Mouse (Mus musculus) embryonic stem cell, embryonic (primary cell): ENCODE data around the gene Mia.

Experiments used
- CTCF ChIA-PET, 4 experiments: fragments of 300-600 bp in 2 of 4; fragments of 350-600 bp in 2 of 4; sonication (Branson Sonifier 250); formaldehyde crosslinking; loops; one replicate each; lab custom pipeline; 2022; ENCODE audit warnings: inconsistent platforms in 2 of 4; lab: Charles Lee
- POLR2A ChIA-PET, 4 experiments: fragments of 300-600 bp in 2 of 4; fragments of 350-600 bp in 2 of 4; sonication (Branson Sonifier 250); formaldehyde crosslinking; loops; one replicate each; lab custom pipeline; 2022; ENCODE audit warnings: antibody characterized with exemption in 4 of 4, inconsistent platforms in 1 of 4; lab: Charles Lee

Mia gene

DNA sequence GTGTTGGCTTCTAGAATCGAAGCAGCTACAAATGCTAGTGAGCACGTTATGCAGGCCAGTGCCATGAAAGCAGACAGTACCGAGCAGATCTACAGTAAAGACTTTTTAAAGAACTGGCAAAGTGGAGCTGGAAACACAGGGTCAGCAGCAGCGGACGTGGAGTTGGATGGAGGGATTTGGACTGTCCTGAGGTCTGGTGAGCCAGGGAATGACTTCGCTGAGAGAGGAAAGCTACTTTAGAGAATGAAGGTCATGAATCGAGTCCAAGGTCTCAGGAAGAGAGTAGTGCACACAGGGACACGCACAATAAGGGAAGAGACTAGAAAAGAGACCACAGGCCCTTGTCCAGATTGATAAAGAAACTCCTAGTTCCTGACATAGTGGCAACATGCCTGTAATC, 16.7 kb upstream of the Mia start:
- ChIA-PET POLR2A (interaction anchor here (0.6 to 24.1 kb wide), 48 partner anchors 8 to 1443 kb away, joined by 3 to 554 read pairs (median 8); partner anchors contain the start of genes Coq8b (in 3 of the 4), Numbl (in 3 of the 4), Egln2 (in 2 of the 4) and Gm21983 (in 2 of the 4)), CTCF (interaction anchor here in 3 of 4 experiments (0.6 to 3.5 kb wide), 9 partner anchors 8 to 222 kb away, joined by 3 to 15 read pairs (median 4); no protein-coding TSS in a partner anchor)

DNA sequence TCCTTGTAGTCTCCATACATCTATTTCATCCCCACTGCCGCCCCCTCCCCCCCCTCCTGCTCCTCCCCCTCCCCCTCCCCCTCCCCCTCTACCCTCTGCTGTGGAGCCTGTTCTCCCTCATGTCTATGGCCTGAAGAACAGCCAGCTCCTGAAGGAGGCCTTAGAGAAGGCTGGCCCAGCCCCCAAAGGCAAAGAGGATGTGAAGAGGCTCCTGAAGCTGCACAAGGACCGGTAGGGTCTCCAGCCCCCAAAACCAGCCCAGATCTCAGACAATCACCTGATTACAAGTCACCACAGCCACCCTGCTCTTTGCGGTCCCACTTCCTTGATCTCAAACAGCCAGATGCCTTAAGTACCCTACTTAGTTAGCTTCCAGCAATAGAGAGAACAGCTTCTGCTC, 16.2 kb upstream of the Mia start:
- CTCF ChIA-PET, result interaction anchor here in 3 of 4 experiments (0.6 to 3.5 kb wide), 7 partner anchors 8 to 232 kb away, joined by 3 to 15 read pairs (median 6); partner anchors contain the start of gene Coq8b (in 1 of the 3)
- POLR2A ChIA-PET, result interaction anchor here (0.6 to 24.1 kb wide), 48 partner anchors 9 to 1443 kb away, joined by 3 to 554 read pairs (median 12); partner anchors contain the start of genes Coq8b (in 2 of the 4), Egln2 (in 2 of the 4), Gm21983 (in 2 of the 4) and Hnrnpul1 (in 2 of the 4)

DNA sequence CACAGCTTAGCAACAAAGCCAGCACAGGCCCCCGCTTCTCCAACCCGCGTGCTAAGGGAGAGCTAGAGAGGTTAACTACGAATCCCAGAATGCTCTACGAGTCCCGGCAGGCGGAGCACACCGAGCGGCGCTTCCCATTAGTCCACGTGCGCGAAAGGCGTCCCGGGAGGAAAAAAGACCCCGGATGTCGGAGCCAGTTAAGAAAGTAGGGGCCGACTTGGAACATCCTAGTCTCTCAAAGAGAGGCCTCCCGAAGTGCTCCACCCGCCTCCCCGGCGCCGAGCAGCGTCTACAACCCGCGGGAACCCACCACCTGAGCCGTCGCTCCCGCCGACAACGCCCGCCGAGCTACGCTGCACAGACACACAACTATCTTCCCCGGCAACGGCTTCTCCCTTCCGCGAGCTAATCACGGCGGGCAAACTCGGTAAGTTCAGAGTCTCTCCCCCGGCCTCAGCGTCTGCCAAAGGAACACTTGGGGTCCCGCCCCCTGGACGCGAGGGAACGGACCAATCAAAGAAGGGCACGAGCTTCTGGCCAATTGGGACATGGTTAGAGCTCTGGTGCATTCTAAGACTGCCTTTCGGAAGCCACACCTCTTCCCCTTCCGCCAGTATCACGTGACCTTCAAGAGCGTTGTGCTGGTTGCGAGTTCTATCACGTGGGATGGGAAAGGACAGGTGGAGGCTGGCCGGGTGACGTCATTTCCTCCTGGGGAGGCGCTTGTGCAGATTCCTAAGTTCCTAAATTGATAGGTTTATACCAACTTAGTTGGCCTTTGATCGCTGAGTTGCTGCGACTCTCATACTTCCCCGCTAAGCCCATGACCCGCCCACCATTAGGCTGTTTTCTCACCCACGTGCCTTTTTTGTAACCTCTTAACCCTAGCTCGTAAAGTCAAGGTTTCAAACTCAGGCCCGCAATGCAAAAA, 15.0 kb upstream of the Mia start, which contains the start of the genes BC024978 and Snrpa:
Gene BC024978, plus strand, starts transcription at position 101 of the 931 bp plus-strand sequence.
Gene Snrpa, minus strand, starts transcription at position 591 of the 931 bp plus-strand sequence.
- CTCF ChIA-PET, result interaction anchor here in 3 of 4 experiments (0.6 to 3.5 kb wide), 14 partner anchors 11 to 296 kb away, joined by 3 to 15 read pairs (median 5); partner anchors contain the start of genes Coq8b (in 1 of the 3), Egln2 (in 1 of the 3) and Rab4b (in 1 of the 3)
- POLR2A ChIA-PET, result interaction anchor here (0.5 to 24.1 kb wide), 134 partner anchors 8 to 1786 kb away, joined by 3 to 554 read pairs (median 5); partner anchors contain the start of genes Coq8b (in 3 of the 4), Egln2 (in 3 of the 4), Itpkc (in 3 of the 4) and Numbl (in 3 of the 4)

DNA sequence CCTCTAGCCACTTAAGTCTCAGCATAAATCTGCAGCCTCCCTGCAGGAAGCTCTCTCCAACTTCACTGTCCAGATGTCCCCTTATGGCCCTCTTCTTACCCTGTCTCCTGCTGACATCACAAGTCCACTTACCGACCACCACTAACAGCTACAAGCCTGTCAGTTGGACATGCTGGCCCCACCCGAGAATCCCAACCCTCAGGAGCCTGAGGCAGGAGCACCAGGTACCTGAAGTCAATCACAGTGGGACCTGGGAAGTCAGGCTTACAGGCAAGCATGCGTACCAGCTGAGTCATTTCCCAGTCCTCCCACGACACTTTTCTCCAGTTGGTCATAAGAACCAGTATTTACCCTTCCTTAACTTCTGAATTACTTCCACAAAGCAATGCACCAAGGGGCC, 12.8 kb upstream of the Mia start:
- CTCF ChIA-PET, result interaction anchor here in 1 of 4 experiments (0.6 kb wide), 2 partner anchors 24 to 1672 kb away, joined by 3 to 4 read pairs; no protein-coding TSS in a partner anchor
- POLR2A ChIA-PET, result interaction anchor here in 3 of 4 experiments (0.6 to 24.1 kb wide), 22 partner anchors 6 to 1157 kb away, joined by 3 to 554 read pairs (median 4); partner anchors contain the start of genes Rab4b (in 3 of the 3), Egln2 (in 2 of the 3), Gm21983 (in 2 of the 3) and Mia (in 2 of the 3)

DNA sequence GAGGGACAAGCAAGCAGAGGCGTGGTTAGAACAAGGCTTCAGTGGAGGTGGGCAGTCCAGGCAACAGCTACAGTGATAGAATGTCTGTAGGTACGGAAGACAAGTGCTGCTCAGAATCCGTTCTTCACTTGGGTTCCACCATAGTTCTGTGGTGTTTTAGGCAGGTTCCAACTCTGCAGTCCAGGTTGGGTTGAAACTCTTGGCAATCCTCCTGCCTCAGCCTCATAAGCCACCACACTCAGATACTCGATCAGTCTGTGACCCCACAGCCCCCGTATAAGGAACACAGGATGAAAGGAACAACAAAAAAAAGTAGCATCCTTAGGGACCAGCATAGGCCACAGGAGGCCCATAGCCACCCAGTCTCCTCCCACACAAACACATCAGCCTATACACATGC, 11.5 kb upstream of the Mia start:
- CTCF ChIA-PET, result interaction anchor here in 2 of 4 experiments (0.8 to 1.5 kb wide), 2 partner anchors 14 to 84 kb away, joined by 3 read pairs; partner anchors contain the start of gene Rab4b (in 1 of the 2)
- POLR2A ChIA-PET, result interaction anchor here in 3 of 4 experiments (0.7 to 24.1 kb wide), 16 partner anchors 7 to 181 kb away, joined by 3 to 554 read pairs (median 4); partner anchors contain the start of genes Gm21983 (in 2 of the 3), Mia (in 2 of the 3), Rab4b (in 2 of the 3) and BC024978 (in 1 of the 3)

DNA sequence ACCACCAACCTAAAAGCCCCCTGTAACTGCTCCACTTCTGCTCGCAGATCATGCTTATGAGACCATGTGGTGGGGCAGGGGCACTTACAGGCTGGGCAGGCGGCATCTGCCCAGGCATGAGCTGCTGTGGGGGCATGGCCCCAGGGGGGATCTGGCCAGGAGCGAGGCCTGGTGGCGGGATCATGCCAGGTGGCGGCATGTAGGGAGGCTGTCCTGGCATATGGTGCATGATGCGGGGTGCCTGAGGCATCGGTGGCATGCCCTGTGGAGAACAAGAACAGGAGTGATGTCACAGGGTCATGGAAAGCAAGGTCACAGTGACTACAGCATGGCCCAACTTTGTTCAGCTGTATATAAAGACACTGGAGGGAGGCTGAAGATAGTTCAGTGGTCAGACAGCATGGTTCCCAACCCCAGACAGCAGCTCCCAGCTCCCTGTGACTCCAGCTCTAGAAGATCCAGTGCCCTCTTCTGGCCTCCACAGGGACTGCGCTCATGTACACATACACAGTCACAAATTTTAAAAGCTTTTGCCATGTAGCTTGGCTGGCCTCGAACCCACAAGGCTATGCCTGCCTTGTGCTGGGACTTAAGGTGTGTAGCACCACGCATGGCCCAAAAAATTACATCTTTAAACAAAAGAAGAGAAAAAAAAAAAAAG, 8.4 kb upstream of the Mia start:
- ChIA-PET CTCF (interaction anchor here (0.5 to 3.3 kb wide), 66 partner anchors 8 to 1469 kb away, joined by 3 to 53 read pairs (median 4); partner anchors contain the start of genes Egln2 (in 3 of the 4), Mia (in 3 of the 4), Rab4b (in 3 of the 4) and Coq8b (in 2 of the 4)), POLR2A (interaction anchor here (0.5 to 24.1 kb wide), 63 partner anchors 4 to 1831 kb away, joined by 3 to 554 read pairs (median 5); partner anchors contain the start of genes Coq8b (in 3 of the 4), Egln2 (in 3 of the 4), Rab4b (in 3 of the 4) and BC024978 (in 2 of the 4))

DNA sequence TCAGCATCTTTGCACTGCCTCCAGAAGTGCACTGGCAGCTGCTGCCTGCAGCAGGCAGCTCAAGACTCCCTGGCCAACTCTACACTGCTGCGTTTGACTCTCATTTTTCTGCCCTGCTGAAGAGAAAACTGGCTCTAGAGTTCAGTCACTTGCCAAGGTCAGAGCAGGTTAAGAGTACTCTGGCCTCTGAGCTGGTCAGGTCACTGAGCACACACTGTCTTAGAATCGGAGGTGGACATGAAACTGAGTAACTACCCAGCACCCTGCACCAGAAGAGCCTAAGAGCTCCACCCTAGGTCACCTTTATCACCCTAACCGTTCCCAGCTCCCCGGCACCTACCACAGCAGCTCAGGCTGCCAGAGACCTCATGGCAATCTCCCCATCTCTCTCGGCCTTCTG, 5.0 kb upstream of the Mia start:
- ChIA-PET POLR2A (interaction anchor here (0.7 to 18.7 kb wide), 24 partner anchors 8 to 209 kb away, joined by 3 to 554 read pairs (median 4); partner anchors contain the start of genes BC024978 (in 4 of the 4), Snrpa (in 4 of the 4), Itpkc (in 3 of the 4) and Coq8b (in 2 of the 4)), CTCF (interaction anchor here (0.6 to 2.5 kb wide), 10 partner anchors 21 to 1457 kb away, joined by 3 to 14 read pairs (median 4); partner anchors contain the start of genes Coq8b (in 1 of the 4), Itpkc (in 1 of the 4) and Numbl (in 1 of the 4))

DNA sequence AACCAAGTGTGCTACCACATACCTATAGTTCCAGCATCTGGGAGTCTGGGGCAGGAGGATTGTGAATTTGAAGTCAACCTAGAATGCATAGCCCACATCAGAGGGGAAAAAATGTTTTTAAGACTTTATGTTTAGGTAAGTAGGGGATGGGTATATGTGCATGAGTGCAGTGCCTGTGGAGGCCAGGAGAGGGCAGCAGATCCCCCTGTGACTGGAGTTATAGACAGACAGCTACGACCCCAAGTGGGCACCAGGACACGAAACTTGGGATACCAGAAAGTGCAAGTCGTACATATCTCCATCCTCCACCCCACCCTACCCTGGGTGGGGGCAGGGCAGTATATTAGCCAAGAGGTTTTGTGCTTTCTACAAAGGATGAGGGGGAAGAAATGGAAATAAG, 4.0 kb upstream of the Mia start:
- CTCF ChIA-PET, result interaction anchor here (0.6 to 2.5 kb wide), 17 partner anchors 10 to 1978 kb away, joined by 3 to 14 read pairs (median 3); partner anchors contain the start of genes BC024978 (in 1 of the 4), Coq8b (in 1 of the 4) and Numbl (in 1 of the 4)
- POLR2A ChIA-PET, result interaction anchor here in 3 of 4 experiments (0.6 to 18.7 kb wide), 16 partner anchors 9 to 1192 kb away, joined by 3 to 554 read pairs (median 8); partner anchors contain the start of genes BC024978 (in 3 of the 3), Snrpa (in 3 of the 3), Egln2 (in 2 of the 3) and Coq8b (in 1 of the 3)

DNA sequence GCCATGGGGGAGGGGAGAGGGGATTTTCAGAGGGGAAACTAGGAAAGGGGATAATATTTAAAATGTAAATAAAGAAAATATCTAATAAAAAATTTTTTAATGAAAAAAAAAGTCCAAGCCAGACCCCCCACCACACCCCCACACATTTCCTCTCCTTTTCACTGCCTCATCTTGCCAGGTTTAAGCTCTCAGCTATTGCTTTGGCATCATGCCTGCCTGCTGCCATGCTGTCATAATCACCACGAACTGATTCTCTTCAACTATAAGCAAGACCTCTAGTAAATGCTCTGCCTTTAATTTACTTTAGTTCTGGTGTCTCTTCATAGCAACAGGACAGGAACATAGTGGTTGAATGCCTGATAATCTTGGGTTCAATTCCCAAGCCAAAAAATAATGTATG, 1.5 kb upstream of the Mia start:
- POLR2A ChIA-PET, result interaction anchor here (0.8 to 18.7 kb wide), 17 partner anchors 8 to 103 kb away, joined by 3 to 554 read pairs (median 11); partner anchors contain the start of genes BC024978 (in 4 of the 4), Snrpa (in 4 of the 4), Egln2 (in 2 of the 4) and Coq8b (in 1 of the 4)
- CTCF ChIA-PET, result interaction anchor here in 3 of 4 experiments (0.8 to 1.2 kb wide), 4 partner anchors 22 to 48 kb away, joined by 3 to 6 read pairs (median 4); no protein-coding TSS in a partner anchor

DNA sequence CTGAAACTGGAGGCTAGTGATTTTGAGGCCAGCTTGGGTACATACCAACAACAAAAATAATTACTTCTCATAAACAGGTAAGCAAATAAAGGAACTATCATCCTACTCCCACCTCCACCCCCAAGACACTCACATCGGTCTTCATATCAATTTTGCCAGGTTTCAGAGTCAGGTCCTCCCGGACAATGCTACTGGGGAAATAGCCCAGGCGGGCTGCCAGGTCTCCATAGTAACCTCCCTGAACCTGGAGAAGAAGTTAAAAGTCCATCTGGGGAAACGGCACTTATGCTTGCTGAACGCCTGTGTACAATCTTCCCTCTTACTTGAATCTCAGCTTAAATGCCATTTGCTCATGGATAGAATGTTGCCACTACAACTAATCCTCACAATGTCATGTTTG, 921 bp downstream of the Mia start:
- CTCF ChIA-PET, result interaction anchor here in 2 of 4 experiments (0.6 to 4.8 kb wide), 7 partner anchors 9 to 311 kb away, joined by 3 to 54 read pairs (median 4); no protein-coding TSS in a partner anchor
- POLR2A ChIA-PET, result interaction anchor here in 3 of 4 experiments (0.6 to 18.7 kb wide), 20 partner anchors 13 to 1411 kb away, joined by 3 to 554 read pairs (median 10); partner anchors contain the start of genes BC024978 (in 3 of the 3), Egln2 (in 3 of the 3), Snrpa (in 3 of the 3) and Coq8b (in 1 of the 3)

DNA sequence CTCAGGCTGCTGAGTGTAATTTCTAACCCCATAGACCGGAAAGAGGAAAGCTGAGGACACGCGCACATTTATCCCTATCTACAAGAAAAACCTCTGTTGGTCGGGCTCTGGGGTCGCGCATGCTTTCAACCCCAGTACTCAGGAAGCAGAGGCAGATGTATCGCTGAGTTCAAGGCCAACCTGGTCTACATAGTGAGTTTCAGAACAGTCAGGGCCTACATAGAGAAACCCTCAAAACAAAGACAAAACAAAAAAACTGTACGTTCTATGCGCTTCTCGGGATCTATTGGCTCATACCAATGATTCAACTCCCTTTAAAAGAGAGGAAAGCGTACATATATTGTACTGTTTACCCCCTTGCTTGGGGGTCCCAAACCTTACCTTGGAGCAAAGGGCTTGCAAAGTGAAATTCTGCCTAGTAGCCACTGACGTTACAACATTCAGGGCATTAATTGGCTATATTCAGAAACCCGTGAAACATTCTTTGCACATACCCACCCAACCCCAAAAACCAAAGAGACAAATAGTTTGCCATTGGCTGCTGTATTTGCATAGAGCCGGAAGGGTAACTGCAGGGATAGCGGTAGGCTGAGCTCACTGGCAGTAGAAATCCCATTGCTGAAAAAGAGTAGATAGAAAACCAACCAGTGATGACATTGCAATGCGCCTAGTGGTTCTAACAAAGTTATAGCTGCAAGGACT, 1.6 kb downstream of the Mia start:
- POLR2A ChIA-PET, result interaction anchor here in 3 of 4 experiments (0.6 to 18.7 kb wide), 48 partner anchors 10 to 1536 kb away, joined by 3 to 554 read pairs (median 8); partner anchors contain the start of genes BC024978 (in 3 of the 3), Egln2 (in 3 of the 3), Snrpa (in 3 of the 3) and Coq8b (in 2 of the 3)
- CTCF ChIA-PET, result interaction anchor here (0.6 to 4.8 kb wide), 25 partner anchors 10 to 258 kb away, joined by 3 to 54 read pairs (median 4); partner anchors contain the start of genes BC024978 (in 1 of the 4), Coq8b (in 1 of the 4), Egln2 (in 1 of the 4) and Snrpa (in 1 of the 4)

DNA sequence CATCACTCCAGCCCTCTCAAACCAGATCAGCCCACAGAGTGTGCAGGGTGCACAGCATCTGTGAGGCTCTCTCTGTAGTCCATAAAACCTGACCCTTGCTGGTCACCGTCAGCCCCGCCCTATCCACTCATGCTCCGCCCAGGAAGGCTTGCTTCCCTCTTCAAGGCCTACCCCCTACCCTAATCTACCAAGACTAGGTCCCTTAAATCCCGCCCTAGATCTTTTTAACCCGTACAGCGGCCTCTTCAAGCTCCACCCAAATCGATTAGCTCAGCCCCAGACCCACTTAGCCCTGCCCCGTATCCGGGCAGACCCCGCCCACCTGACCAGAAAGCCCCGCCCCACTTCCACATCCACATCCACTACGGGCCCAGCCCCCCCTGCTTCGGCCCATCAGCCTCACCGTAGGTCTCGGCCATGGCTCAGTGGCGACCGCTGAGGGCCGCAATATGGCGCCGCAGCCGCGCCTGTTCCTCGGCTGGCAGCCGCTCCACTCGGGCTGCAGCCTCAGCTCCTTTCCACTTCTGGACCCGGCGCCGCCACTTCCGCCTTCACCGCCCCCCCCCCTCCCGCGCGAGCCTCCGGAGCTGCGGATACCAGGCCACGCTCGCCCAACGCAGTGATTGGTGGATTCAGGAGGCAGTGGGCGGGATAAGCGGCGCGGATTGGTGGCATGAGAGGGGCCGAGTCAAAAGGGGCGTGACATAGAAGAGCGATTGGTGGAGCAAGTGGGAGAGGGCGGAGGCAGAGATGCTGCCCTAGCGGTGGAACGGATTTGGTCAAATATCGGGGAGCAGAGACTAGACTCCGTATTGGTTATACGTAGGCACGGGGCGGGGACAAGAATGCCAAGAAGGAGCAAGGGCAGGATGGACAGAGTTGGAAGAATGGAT, 2.4 kb downstream of the Mia start, which contains the start of gene Rab4b:
Gene Rab4b, minus strand, starts transcription at position 573 of the 893 bp plus-strand sequence.
- ChIA-PET CTCF (interaction anchor here (0.6 to 4.8 kb wide), 39 partner anchors 10 to 261 kb away, joined by 3 to 54 read pairs (median 5); partner anchors contain the start of genes BC024978 (in 1 of the 4), Coq8b (in 1 of the 4), Egln2 (in 1 of the 4) and Itpkc (in 1 of the 4)), POLR2A (interaction anchor here (0.6 to 18.7 kb wide), 74 partner anchors 8 to 1952 kb away, joined by 3 to 554 read pairs (median 4); partner anchors contain the start of genes BC024978 (in 3 of the 4), Egln2 (in 3 of the 4), Snrpa (in 3 of the 4) and Coq8b (in 2 of the 4))

DNA sequence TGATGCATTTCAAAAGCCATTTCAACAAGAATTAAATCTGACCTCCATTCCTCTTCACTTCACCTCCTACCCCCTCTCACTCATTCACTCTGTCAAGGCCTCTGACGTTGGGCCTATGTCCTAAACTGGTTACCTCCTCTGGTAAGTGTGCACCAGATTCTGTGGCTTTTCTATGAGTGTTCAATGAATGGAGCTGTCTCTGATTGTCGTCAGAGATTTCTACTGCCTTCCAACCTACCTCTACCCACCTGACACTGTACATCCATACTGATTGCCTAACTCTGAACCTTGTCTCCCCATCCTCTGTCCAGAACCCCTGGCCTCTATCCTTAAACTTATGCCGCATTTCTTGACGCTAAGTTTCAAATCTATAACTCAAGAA, 3.0 kb downstream of the Mia start:
- POLR2A ChIA-PET, result interaction anchor here (0.6 to 18.7 kb wide), 58 partner anchors 8 to 1951 kb away, joined by 3 to 554 read pairs (median 6); partner anchors contain the start of genes BC024978 (in 3 of the 4), Egln2 (in 3 of the 4), Snrpa (in 3 of the 4) and Itpkc (in 2 of the 4)
- CTCF ChIA-PET, result interaction anchor here (0.8 to 4.8 kb wide), 26 partner anchors 11 to 155 kb away, joined by 3 to 54 read pairs (median 6); partner anchors contain the start of genes BC024978 (in 1 of the 4), Coq8b (in 1 of the 4), Egln2 (in 1 of the 4) and Snrpa (in 1 of the 4)
